Mouse (Mus musculus): Measurements from ENCODE around the gene Cep72.
"Not testable (repeated sequence)": the region's sequence is repeated elsewhere in the genome, so short reads cannot be mapped to it uniquely, and the experiment has no call there.

Gene Cep72

GRCm38 (mm10) chr13:74061613-74062377 is at the start of gene Cep72:
Gene Cep72 (minus strand): TSS chr13:74062299.
- in situ Hi-C loops (cut with MboI; ENCODE audit: low sequenced_read_pairs): no loop called here

GRCm38 (mm10) chr13:74107410-74107809 is 45.3 kb upstream of the Cep72 start:
- in situ Hi-C loops (cut with MboI; ENCODE audit: low sequenced_read_pairs): no loop called here

GRCm38 (mm10) chr13:74104417-74104816 is 42.3 kb upstream of the Cep72 start:
- in situ Hi-C loops (cut with MboI; ENCODE audit: low sequenced_read_pairs): no loop called here

DNA sequence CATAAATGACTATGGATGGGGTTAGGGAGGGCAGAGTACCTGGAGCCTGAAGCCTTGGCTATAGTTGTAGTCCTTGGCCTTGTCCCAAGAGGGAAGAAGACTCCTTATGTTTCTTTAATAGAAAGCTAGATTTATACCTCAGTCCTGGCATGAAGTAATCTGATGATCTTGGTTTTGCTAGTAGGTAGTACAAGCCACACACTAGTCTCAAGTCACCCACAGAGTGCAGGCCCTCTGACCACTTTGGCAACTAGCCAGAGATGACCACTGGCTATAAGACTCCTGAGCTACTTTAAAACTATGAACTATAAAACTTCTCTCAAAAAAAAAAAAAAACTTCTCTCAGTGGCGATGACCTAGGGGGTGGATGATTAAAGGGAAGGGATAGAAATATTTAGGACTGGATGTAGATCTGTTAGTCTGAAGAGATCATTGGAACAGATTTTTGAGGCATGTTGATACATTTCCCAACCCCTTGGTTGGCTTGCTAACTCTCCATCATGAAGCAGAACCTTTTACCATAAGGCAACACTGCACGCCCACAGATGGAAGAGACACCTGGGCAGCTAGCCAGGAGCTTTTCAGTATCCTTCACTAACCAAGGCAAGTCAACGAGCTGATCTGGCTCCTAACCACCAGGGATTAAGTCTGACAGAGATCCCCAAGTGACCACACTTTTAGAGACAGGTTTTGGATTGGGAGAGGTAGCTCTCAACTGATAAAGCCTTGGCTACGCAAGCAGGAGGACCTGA is 40.9 kb upstream of the Cep72 start:
- in situ Hi-C loops (cut with MboI; ENCODE audit: low sequenced_read_pairs): no loop called here

DNA sequence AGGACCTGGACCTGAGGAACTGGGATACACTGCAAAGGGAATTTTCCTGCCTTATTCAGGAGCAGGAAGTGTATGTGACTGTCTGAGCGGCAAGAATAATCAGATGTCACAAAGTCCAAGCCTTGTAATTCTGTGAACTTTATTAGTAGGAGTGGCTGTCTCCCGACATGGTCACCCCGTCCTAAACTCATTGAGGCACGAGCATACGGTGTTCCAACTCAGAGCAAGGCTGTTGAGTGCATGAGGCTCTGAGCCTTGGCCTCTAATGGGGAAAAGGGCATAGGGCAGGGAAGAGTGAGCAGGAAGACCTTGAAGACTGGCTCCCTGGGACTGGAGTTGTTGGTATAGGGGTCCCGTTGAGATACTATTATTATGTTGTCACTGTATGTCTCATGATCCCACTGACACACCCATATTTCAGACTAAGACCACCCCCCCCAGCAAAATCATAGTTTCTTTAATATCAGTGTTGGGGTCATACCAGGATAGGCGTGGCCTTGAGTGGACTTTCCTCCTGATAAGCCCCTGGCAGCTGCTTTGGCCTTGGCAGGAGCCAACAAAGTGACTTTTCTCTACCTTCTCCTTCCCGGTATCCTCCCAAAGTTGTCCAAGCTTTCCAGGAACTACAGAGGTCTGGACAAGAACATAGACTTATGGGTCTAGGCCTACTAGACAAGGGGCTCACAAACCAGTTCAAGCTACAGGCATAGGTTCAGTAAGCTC is 40.2 kb upstream of the Cep72 start:
- in situ Hi-C loops (cut with MboI; ENCODE audit: low sequenced_read_pairs): no loop called here

GRCm38 (mm10) chr13:74098913-74099312 is 36.8 kb upstream of the Cep72 start:
- in situ Hi-C loops (cut with MboI; ENCODE audit: low sequenced_read_pairs): loop anchor here (5.0 kb wide), 1 partner anchor 203 kb away; no protein-coding TSS in a partner anchor

DNA sequence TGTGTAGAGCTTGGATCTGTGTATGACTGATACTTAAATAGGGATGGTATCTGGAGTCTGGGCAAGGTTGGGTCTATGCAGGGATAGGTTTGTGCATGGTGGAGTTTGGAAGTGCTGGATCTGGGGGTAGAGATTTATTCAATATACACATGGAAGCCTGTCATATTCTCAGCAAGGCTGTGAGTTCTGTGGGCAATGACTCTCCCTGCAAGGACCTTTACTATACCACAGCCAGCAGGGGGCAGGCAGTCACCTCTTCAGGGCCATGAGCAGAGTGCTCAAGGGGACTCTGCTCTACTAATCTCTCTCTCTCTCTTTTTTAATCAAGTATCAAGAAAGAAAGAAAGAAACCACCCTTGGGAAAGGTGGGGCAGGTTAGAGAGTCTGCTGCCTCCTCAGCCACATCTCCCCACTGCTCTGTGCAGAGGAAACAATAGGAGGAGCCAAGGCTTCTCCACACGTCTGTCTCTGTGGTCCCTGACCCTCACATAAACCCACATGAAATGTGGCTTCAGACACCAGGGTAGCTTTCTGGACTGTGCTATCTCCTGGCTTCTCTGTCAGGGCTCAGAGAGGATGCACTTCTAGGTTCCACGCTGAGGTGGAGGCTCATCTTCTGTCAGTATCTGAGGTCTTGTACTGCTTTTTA is 34.7 kb upstream of the Cep72 start:
- in situ Hi-C loops (cut with MboI; ENCODE audit: low sequenced_read_pairs): loop anchor here (5.0 kb wide), 1 partner anchor 205 kb away; no protein-coding TSS in a partner anchor

DNA sequence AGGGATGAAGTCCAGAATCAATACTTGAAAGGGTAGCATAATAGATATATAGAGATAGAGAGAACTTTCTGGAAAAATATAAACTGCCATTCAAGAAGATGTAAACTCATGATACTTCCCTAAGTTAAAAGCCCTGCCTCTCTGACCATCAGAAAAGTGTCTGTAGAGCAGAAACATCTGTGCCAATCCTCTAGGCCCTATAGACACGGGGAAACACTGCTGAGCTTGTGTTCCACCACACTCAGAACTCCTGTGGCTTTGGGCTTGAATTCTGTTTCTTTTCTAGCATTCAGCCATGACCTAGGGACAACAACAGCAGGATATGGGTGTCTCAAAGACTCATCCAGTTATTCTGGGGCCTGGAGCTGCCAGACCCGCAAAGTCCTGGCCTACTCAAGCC is 33.8 kb upstream of the Cep72 start:
- in situ Hi-C loops (cut with MboI; ENCODE audit: low sequenced_read_pairs): loop anchor here (5.0 kb wide), 1 partner anchor 206 kb away; no protein-coding TSS in a partner anchor

DNA sequence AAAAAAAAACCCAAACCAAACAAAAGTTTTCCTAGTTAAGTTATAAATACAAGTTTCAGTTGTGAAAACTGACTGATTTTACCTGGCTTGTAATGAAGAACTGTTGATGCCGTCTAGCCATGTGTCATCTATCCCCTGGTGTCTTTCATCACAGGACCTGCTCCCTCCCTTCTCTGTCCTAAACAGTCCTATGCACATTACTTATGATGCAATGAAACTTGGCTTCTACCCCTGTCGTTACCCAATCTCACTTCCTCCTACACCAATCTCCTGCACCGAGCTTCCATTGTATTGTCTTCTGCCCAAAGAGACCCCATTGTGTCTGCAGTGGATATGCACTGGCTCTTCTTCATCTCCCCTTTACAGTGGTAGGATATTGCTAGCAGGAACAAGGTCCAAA is 28.2 kb upstream of the Cep72 start:
- in situ Hi-C loops (cut with MboI; ENCODE audit: low sequenced_read_pairs): no loop called here

GRCm38 (mm10) chr13:74073369-74073768 is 11.3 kb upstream of the Cep72 start:
- in situ Hi-C loops (cut with MboI; ENCODE audit: low sequenced_read_pairs): no loop called here

GRCm38 (mm10) chr13:74071714-74072113 is 9.6 kb upstream of the Cep72 start:
- in situ Hi-C loops (cut with MboI; ENCODE audit: low sequenced_read_pairs): no loop called here

DNA sequence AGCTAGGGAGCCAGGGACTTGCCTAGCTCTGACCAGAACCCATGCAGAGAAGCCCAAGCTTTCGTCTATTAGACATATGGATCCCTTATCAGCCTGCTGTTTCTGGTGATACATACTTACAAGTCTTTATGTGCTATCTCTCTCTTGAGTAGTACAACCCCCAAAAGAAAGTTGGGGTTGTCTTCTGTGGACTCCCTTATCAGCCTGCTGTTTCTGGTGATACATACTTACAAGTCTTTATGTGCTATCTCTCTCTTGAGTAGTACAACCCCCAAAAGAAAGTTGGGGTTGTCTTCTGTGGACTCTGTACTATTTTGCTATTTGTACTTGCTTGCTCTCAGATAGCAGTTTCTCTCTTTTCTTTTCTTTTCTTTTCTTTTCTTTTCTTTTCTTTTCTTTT is 9.1 kb upstream of the Cep72 start:
- in situ Hi-C loops (cut with MboI; ENCODE audit: low sequenced_read_pairs): not testable (repeated sequence)

DNA sequence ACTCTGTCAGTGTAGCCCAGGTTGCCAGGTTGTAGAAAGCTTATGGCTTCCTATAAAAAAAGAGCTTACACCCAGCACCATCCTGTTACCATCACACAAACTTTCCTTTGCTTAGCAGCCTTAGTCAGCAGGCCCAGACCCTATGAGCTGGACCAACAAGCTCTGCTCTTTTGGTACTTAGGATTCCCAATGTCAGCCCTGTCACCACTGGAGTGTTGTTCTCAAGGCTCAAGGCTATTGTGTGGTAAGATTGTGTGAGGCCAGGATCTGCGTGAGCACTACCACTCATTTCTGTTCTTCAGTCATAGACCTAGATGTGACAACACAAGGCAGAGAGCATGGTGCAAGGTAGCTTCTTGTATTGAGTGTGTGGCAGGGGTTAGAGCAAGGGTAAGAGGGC is 4.5 kb upstream of the Cep72 start:
- in situ Hi-C loops (cut with MboI; ENCODE audit: low sequenced_read_pairs): no loop called here

DNA sequence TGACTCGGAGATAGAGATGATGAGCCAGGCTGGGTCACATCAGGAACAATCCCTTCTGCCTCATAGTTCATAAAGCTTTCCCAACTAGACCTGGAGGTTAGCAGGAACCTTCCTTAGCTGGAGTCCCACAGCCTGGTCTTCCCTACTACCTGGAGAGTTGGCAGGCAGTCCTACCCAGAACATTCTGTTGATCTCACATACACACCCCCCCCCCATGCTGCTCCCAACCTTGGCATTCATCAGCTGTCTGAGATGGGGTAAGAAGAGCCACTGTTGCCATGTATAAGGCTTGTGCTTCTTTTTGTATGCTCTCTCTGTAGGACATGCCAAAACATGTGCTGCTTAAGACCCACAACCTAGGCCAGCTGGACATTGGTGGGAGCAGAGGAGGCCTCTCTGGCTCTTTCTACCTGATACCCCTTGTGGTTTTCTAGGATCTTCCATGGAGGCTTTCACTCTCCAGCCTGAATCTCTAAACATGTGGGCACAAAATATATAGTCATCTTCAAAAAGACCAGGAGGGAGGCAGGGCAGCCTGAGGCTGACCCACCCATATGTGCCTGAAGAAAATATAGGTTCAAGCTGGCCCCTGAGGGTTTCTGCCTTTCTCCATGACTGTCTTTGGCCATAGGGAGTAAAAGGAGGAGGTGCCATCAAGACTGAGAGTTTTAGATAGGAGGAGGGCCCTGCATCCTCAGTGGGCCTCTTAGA is 1.4 kb upstream of the Cep72 start:
- in situ Hi-C loops (cut with MboI; ENCODE audit: low sequenced_read_pairs): no loop called here

GRCm38 (mm10) chr13:74062378-74063128 is 454 bp upstream of the Cep72 start:
- in situ Hi-C loops (cut with MboI; ENCODE audit: low sequenced_read_pairs): no loop called here

DNA sequence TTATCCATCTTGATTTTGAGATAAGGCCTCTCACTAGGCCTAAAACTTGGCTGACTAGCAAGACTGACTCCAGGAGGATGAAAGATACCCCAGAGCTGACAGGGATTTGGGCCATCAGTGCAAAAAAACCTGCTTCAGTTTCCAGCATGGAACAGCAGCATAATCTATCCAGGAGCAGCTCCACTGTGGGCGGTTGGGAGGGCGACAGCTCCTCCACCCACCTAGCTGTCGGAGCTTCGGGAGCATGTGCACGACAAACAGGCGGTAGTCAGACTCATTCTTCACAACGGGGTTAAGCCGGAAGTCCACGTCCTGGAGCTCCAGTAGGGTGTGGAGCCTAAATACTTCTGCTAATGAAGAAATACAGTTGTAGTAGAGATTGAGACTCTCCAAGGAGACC is 4.0 kb downstream of the Cep72 start:
- in situ Hi-C loops (cut with MboI; ENCODE audit: low sequenced_read_pairs): no loop called here

- in situ Hi-C loops (cut with MboI; ENCODE audit: low sequenced_read_pairs): no loop called here
These were observed 5.9 kb downstream of the Cep72 start for GRCm38 (mm10) chr13:74056194-74056593.

DNA sequence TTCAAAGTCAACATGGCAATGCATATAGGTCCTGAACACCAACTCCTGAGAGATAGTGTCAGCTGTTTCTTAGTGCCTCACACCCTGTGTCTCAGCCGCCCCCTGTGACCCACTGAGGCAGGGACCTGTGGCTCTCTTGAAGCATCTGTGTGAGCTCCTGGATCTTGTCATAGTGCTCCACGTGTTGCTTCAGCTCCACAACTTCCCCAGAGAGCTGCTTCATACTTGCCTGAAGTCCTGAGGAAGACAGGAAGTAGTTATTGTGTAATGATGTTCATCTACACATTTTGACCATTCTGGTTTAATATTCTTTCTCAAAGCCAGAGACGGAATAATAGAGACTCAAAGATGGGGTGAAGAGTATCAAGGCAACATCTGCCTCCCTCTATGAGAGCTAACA is 22.2 kb downstream of the Cep72 start:
- in situ Hi-C loops (cut with MboI; ENCODE audit: low sequenced_read_pairs): no loop called here

DNA sequence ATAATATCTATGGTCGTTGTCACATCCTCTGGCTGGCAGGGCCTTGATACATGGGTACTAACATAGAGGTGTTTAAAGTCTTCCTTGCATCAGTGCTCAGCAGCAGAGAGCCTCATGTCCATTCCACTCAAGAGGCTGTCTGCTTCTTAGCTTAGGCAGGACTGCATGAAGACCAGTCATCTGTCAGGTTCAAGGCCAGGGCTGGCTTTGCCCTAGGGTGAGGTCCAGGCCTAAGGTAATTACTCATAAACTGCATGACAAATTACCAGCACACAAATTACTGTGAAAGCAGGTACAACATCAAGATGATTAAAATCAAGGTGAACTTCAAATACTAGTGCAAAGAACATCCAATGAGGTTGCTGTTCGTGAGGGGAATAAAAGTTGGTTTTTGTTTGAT is 26.3 kb downstream of the Cep72 start:
- in situ Hi-C loops (cut with MboI; ENCODE audit: low sequenced_read_pairs): no loop called here

GRCm38 (mm10) chr13:74034756-74035155 is 27.3 kb downstream of the Cep72 start:
- in situ Hi-C loops (cut with MboI; ENCODE audit: low sequenced_read_pairs): no loop called here

All from CH12F3 (cell line).